Mouse (Mus musculus): Measurements from ENCODE around the gene Naa50.

Gene Naa50

DNA sequence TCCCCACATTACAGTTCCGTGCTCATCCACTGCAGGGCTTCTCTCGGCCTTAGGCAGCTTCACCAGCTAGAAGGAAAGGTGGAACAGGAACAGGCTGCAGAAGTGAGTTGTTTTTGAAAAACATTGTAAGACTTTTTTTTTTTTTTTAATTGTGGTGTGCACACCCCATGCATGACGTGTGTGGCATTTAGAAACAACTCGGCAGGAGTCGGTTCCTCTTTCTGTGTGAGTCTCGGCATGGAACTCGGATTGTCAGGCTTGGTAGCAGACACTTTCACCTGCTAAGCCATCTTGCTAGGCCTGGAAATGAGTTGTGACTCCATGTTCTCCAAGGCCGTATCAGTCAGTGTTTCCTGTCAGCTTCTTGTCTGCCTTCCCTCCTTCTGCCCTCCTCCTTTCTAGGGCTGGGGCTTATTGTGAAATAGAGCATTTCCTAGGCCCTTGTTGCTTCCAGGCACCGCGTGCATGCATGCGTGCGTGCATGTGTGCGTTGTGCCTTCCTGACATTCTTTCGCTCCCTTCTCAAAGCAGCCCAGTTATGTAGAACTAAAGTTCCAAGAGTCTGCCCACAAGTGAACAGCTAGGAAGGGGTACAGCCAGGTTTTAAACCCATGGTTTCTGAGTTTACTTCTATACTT lies 59.6 kb downstream of the Naa50 start:
- in situ Hi-C loops (cut with MboI, MseI): no loop called here

DNA sequence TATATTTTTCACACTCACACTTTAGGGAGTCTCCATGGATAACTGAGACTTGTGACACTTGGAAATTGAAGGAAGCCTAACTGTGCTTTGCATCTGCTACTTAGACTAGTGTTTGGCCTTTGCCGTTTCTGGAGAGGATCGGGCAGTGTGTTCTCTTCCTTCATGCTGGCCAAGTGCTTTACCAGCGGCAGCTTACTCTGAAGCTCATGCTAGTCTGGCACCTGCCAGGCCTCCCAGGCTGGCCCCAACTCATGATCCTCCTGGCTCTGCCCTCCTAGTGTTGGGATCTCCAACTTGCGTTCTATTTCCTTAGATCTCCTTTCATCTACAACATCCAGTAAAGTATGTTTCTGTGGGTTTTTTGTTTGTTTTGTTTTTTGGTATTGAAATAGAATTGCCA lies 60.5 kb downstream of the Naa50 start:
- in situ Hi-C loops (cut with MboI, MseI): no loop called here

DNA sequence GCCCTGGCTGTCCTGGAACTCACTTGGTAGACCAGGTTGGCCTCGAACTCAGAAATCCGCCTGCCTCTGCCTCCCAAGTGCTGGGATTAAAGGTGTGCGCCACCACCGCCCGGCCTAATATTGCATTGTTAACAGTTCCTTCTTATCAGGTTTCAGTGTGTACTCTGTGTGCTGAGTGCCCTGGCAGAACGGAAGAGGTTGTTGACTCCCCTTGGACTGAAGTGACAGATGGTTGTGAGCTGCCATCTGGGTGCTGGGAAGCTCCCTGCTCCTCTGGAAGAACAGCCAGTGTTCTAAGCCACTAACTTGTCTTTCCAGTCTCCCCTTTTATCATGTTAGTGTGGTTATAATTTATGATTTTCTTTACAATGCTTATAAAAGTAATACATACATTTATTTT lies 64.7 kb downstream of the Naa50 start:
- in situ Hi-C loops (cut with MboI, MseI): no loop called here

DNA sequence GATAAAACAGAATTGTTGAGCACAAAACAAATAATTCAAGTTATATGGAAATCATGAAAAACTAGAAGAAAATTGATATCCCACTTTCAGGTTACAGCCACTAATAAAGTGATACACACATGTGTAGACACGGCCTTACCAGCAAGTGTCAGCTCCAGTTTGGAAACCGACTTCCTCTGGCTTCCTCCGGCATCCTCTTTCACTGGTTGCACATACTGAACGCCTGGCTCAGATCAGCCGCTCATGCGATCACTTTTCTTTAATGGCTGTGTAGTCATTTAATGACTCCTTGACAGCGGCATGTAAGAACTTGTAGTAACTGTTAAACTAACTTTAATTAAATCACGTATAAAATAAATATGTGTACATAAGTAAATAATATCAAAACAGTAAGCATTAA lies 66.3 kb downstream of the Naa50 start:
- in situ Hi-C loops (cut with MboI, MseI): no loop called here

DNA sequence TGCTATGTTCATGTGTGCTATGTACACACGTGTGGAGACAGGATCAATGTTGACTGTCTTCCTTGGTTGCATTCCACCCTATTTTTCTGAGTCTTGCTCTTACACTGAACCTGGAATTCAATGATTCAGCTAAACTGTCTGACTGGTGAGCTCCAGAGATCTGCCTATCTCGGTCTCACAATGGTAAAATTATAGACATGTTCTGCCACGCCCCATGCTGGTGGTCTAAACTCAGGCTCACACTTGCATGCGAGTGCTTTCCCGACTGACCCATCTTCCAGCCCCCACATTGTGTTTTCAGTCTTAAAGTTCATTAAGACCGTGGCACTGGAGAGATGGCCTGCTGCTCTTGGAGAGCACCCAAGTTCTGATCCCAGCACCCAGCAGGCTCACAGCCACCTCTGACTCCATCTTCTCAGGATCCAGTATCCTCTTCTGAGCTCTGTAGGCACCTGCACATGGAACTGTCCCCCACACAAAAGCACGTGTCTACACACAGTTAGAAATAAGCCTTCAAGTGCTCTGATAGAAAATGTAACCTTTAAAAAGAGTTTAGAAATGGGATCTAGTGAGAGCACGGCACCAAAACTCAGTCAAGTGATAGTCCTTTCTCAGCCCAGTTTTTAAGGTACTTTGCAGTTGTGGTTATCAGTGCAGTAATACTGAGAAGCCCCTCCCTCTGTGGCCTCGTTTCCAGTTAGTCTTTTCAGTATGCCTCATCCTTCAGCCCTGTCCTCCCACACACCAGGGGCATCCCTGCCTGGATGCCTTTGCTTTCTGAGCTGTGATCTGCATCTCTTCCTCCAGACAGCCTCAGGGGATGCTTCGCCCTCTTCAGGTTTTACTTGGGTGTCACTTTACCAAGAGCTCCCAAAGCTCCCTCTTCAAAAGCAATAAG lies 70.8 kb downstream of the Naa50 start:
- in situ Hi-C loops (cut with MboI, MseI): no loop called here

DNA sequence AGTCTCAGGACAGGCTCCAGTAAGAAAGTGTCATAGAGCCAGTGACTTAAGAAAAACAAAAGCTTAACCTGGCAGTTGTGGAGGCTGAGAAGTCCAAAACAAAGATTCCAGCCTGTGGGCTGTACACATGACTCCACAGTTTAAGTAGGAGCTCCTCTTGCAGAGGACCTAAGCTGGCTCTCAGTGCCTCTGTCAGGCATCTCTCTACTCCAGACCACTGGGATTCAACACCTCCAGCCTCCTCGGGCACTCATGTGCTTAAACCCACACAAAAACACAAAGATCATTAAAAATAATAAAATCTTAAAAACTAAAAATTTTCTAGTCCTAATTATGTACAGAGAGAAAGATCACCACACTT lies 71.4 kb downstream of the Naa50 start:
- in situ Hi-C loops (cut with MboI, MseI): no loop called here

DNA sequence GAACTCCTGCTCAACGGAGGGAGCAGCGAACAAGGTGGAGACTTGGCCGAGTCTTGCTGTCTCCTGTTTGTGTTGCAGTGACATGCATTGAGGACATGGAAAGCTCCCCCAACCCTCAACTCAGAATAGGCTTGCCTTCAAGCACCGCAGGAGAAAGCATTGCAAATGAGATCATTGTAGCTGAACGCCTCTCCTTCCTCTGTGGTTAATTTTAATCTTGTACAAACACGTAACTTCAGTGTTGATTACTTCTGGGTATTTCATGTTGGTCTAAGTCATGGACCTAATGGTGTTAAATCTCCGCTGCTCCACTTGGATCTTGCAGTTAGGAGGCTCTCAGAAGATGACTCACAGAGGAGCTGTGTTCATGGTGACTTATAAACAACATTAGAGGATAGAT lies 73.1 kb downstream of the Naa50 start:
- in situ Hi-C loops (cut with MboI, MseI): no loop called here
